Mouse (Mus musculus): ENCODE measurements around the gene Chchd6. TPM values are rescaled to one million over a fixed set of nuclear protein-coding genes. Genes with fewer than 3 reads are reported as not detected.

The Chchd6 gene
- polyA plus RNA-seq, 1 experiment from 2014 or later = 55.0 TPM

DNA sequence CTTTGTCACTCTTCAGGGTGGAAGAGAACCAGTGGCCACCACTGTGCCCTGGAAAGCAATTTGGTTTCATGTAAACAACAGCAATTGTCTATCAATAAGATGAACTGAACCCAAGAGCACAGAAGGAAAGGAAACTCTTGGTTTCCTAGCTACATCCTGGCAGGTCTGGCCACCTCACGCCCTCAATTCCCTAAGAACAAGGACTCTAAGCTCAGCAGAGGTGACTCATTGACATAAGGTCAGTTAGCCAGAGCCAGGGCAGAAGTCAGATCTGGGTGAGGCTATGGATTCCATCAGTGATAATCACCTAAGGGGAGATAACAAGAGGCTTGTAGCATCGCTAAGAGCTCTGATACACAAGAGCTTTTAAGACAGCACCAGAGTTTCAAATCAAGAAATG lies 137.9 kb downstream of the Chchd6 start:
- no peaks in the 10 kb centered on the region for H3K9me3 ChIP-seq
- no peaks in the 10 kb centered on the region for H3K27me3 ChIP-seq
- H3K36me3 ChIP-seq = no peaks in the 10 kb centered on the region
- no peak overlapping the region for H3K9ac ChIP-seq
- H3K4me1 ChIP-seq = peaks cover 45% of the 10 kb centered on the region
- H3K4me3 ChIP-seq = no peak overlapping the region
- no peak overlapping the region for H3K4me2 ChIP-seq (replicated peaks)
- WGBS = 69% methylated on average over 2 of the region's 2 CpGs
- ATAC-seq (ENCODE audit: low FRiP score, low read depth) = no peak
- H3K27ac ChIP-seq = no peak overlapping the region

DNA sequence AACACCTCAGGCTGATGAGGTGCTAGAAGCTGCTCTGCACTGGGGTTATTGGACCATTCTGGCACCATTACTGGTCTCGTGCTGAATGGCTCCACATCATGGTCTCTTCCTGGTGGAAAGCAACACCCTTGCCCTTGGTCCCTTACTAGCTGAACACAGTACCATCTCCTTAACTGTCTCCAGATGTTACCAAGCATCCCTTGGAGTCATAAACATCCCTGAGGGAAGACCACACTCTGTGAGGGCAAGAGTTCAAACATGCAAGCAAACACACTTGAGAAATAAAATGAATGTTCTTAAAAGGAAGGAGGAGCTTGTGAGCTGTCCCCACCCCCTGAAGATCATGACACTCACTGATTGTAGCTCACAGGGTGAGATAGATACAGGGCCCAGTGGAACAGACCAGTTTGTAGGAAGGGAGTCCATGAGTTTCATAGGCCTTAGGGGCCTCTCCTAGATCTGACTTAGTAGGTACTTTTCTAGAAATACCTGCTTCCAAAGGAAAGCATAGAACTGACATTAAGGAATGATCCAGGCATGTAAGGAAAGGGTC lies 139.0 kb downstream of the Chchd6 start:
- Histone ChIP-seq H3K4me3 (no peak overlapping the region), H3K9ac (no peak overlapping the region), H3K27me3 (no peaks in the 10 kb centered on the region), H3K4me1 (peaks cover 35% of the 10 kb centered on the region), H3K4me2 (replicated peaks) (no peak overlapping the region), H3K27ac (no peak overlapping the region), H3K36me3 (no peaks in the 10 kb centered on the region), H3K9me3 (no peaks in the 10 kb centered on the region)
- no peak for ATAC-seq (ENCODE audit: low FRiP score, low read depth)
- 29% methylated on average over 1 of the region's 1 CpGs for whole genome bisulfite sequencing

DNA sequence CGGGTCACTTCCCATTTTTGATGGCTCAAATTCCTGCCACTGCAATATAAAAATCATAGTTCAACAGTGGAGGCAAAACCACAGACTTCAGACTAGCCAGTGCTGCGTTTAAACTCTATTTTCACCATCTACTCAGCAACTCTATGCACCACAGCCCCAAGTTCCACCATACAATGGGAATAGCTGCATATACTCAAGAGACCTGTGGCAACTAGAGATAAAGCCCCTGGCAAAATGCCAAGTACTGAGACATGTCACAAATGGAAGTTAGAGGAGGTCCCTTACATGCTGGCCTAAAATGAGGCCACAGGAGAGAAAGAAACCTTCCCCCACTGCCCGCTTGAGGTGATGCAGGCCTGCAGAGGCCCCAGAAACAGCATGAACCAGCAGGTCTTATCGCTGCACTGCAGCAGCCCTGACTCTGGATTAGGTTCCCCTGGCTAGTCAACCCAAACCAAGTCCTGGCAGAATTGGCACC lies 139.9 kb downstream of the Chchd6 start:
- Histone ChIP-seq H3K4me2 (replicated peaks) (no peak overlapping the region), H3K4me1 (peaks cover 31% of the 10 kb centered on the region), H3K27me3 (no peaks in the 10 kb centered on the region), H3K36me3 (no peaks in the 10 kb centered on the region), H3K9me3 (no peaks in the 10 kb centered on the region), H3K27ac (no peak overlapping the region), H3K9ac (no peak overlapping the region), H3K4me3 (no peak overlapping the region)
- 70% methylated on average over 4 of the region's 4 CpGs for WGBS
- ATAC-seq (ENCODE audit: low FRiP score, low read depth) = no peak

DNA sequence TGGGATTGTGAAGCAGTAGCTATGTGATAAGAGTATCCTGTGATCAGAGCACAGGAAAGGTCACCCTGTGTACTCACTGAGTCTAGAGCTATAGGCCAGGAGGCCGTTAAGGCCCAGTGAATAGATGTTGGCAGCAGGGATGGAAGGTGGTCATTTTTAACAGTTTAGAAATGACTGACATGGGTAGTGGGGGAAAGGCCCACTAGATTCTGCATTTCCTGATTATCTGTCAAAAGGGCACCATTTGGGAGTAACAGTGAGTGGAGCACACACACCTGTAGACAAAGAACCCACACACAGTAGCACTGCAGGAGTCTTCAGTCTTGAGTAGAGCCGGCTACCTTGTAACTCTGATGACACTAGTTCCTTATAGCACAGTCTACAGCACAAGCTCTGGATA lies 141.0 kb downstream of the Chchd6 start:
- WGBS = 90% methylated on average over 2 of the region's 2 CpGs

DNA sequence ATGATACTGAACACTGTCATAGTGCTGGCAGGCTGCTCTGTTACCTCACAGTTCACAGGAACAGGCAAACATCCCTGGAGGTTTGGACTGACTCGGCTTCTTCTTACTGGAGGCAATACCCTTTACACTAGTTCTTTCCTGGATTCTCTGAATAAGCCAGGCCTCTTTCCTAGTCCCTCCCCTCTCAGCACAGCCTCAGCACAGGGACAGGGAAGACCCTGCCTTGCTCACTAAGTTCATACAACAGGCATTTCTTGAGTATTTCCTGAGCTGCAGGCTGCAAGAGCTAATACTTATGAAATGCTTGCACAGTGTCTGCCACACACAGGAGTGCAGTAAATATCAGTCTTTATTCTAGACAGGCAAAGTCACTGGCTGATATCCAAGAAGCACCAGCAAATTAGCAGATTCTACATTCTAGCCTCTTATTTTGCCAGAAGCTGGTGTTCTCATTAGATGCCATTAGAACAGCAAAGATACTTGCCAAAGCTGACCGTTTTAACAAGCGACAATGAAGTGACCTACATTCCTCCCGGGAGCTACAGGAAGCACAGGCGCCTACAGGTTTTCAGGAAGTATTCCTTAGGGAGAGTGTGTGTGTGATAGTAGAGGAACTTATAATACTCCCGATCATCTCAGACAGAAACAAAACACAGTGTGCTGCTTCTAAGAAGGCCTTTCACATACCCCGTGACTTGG lies 142.3 kb downstream of the Chchd6 start:
- H3K36me3 ChIP-seq = no peaks in the 10 kb centered on the region
- no peak overlapping the region for H3K9ac ChIP-seq
- no peaks in the 10 kb centered on the region for H3K27me3 ChIP-seq
- peak; percentile 60 for ATAC-seq (ENCODE audit: low FRiP score, low read depth)
- WGBS = 37% methylated on average over 7 of the region's 7 CpGs
- no peak overlapping the region for H3K4me2 ChIP-seq (replicated peaks)
- H3K9me3 ChIP-seq = no peaks in the 10 kb centered on the region
- no peak overlapping the region for H3K4me3 ChIP-seq
- H3K27ac ChIP-seq = 0 out of 2 replicates have a peak overlapping the region, but pooled peaks have one; percentile 48
- peaks cover 37% of the 10 kb centered on the region for H3K4me1 ChIP-seq

More for the DNA sequence above, 141.0 kb downstream of the Chchd6 start:
- Histone ChIP-seq H3K27ac (no peak overlapping the region), H3K4me1 (peaks cover 31% of the 10 kb centered on the region), H3K9ac (no peak overlapping the region), H3K4me2 (replicated peaks) (no peak overlapping the region), H3K4me3 (no peak overlapping the region), H3K27me3 (no peaks in the 10 kb centered on the region), H3K36me3 (no peaks in the 10 kb centered on the region), H3K9me3 (no peaks in the 10 kb centered on the region)
- ATAC-seq (ENCODE audit: low FRiP score, low read depth) = no peak

DNA sequence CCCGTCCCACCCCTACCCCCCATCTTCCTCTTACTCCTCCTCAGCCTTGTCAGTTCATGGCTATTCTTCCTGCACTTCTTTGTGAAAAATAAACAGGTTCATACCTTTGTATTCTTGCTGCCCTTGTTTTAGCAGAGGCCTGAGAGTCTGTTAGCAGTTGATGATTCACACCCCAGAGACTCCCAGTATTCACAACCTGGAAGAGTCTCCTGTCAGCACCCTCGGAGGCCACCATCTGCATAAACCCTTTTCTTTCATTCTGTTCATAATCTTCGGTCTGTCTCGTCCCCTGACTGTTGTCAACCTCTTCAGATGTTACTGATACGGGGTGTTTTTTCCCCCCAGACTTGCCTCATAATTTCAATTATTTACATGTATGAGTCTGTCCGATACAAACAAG lies 143.1 kb downstream of the Chchd6 start:
- H3K4me3 ChIP-seq = no peak overlapping the region
- 84% methylated on average over 6 of the region's 6 CpGs for WGBS
- no peak overlapping the region for H3K4me2 ChIP-seq (replicated peaks)
- ATAC-seq (ENCODE audit: low FRiP score, low read depth) = no peak
- no peaks in the 10 kb centered on the region for H3K9me3 ChIP-seq
- peaks cover 37% of the 10 kb centered on the region for H3K4me1 ChIP-seq
- H3K27me3 ChIP-seq = no peaks in the 10 kb centered on the region
- H3K9ac ChIP-seq = no peak overlapping the region
- peak overlapping the region; percentile 48; the same call in 1 of the 2 replicates for H3K27ac ChIP-seq
- H3K36me3 ChIP-seq = no peaks in the 10 kb centered on the region

DNA sequence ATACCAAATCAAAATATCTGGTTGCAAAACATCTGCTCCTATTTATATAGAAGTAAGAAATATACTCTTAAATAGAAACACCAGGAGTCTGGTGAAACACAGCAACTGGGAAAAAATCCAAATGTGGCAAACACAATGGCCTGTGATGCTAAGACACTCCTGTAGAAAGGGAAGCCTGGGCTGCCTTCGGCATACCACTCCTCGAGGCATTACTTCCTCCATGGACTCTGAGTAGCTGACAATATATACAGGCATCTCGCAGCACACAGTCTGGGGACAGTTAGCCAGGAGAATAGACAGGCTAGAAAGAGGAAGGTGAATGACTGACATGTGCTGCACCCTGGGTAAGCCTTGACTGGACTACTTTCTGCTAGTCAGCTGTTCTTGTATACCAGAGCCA lies 146.7 kb downstream of the Chchd6 start:
- no peak overlapping the region for H3K4me2 ChIP-seq (replicated peaks)
- no peaks in the 10 kb centered on the region for H3K27me3 ChIP-seq
- no peak; the same call in 1 of the 2 replicates for ATAC-seq (ENCODE audit: low FRiP score, low read depth)

DNA sequence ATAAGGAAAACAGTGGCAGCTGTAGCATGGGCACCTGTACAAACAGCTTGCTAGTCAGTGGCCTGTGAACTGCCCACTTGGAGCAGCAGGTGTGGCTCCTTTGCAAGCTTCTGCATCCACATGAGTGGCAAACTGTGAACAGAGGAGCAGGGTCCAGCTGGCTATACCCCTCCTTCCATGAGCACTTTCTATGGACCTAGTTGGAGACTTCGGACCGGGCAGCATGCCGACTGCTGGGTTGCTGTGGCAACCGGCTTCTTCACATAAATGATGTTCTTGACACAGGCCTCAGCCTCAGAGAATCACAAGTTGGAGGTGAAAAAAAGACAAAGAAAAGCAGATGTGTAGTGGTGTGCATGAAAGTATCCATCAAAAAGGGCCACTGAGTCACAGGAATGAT lies 154.8 kb downstream of the Chchd6 start:
- WGBS = 90% methylated on average over 4 of the region's 4 CpGs

More for the DNA sequence above, 146.7 kb downstream of the Chchd6 start:
- Histone ChIP-seq H3K4me1 (peaks cover 22% of the 10 kb centered on the region), H3K4me3 (no peak overlapping the region), H3K9ac (no peak overlapping the region), H3K9me3 (no peaks in the 10 kb centered on the region), H3K27ac (no peak overlapping the region), H3K36me3 (no peaks in the 10 kb centered on the region)
- WGBS = 74% methylated on average over 3 of the region's 3 CpGs

DNA sequence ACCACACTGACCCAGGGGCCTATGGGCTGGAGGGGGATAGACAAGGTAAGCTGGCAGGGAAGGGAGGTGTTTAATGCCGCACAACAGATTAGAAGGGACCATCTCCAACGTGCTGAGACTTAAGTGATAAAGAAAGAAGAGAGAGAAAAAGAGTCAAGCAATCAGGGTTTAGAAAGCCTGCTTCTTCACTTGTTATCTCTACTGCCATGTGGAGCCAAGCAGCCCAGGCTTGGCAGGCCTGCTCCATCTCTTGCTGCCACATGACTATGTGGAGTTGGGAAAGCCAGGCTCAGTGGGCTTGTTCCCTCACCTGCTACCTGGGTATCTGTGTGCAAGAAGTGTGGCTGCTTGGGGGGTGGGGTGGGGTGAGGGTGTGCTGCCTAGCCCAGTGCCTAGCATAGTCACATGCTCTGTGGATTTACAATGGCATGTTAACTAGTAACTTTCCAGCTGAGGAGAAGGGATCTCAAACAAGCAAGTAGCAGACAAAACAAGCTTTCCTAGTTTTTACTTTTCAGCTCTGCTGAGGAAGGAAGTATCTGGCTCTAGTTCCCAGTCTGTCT lies 163.5 kb downstream of the Chchd6 start:
- 86% methylated on average over 2 of the region's 2 CpGs for WGBS
- Histone ChIP-seq H3K4me2 (replicated peaks) (no peak overlapping the region), H3K9me3 (no peaks in the 10 kb centered on the region), H3K4me3 (no peak overlapping the region), H3K9ac (no peak overlapping the region), H3K27ac (no peak overlapping the region), H3K27me3 (no peaks in the 10 kb centered on the region), H3K4me1 (no peaks in the 10 kb centered on the region), H3K36me3 (no peaks in the 10 kb centered on the region)
- ATAC-seq (ENCODE audit: low FRiP score, low read depth) = no peak

More for the DNA sequence above, 154.8 kb downstream of the Chchd6 start:
- Histone ChIP-seq H3K27me3 (no peaks in the 10 kb centered on the region), H3K27ac (no peak overlapping the region), H3K36me3 (no peaks in the 10 kb centered on the region), H3K4me2 (replicated peaks) (no peak overlapping the region), H3K9me3 (no peaks in the 10 kb centered on the region), H3K4me3 (no peak overlapping the region), H3K4me1 (no peaks in the 10 kb centered on the region), H3K9ac (no peak overlapping the region)
- no peak for ATAC-seq (ENCODE audit: low FRiP score, low read depth)

DNA sequence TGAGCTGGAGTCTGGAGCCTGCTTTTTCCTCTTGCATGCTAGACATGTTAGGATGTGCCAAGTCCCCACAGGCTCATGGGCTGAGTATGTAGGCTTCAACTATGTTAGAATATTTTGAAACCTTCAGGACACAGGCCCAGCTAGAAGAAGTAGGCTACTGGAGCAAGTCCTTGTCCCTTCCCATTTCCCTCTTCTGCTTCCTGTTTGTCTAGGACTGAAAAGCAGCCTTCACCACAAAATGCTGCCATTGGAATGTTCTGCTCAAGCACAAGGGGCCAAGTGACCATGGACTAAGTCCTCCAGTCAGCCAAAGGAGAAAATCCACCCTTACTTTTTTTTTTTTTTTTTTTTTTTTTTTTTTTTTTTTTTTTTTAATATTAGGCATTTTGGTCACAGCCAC lies 164.7 kb downstream of the Chchd6 start:
- no peaks in the 10 kb centered on the region for H3K36me3 ChIP-seq
- H3K9me3 ChIP-seq = no peaks in the 10 kb centered on the region
- H3K9ac ChIP-seq = no peak overlapping the region
- H3K4me3 ChIP-seq = no peak overlapping the region
- no peak for ATAC-seq (ENCODE audit: low FRiP score, low read depth)
- H3K27me3 ChIP-seq = no peaks in the 10 kb centered on the region
- no peak overlapping the region for H3K4me2 ChIP-seq (replicated peaks)
- H3K4me1 ChIP-seq = peaks cover 5% of the 10 kb centered on the region; the same call in 1 of the 2 replicates
- H3K27ac ChIP-seq = no peak overlapping the region

DNA sequence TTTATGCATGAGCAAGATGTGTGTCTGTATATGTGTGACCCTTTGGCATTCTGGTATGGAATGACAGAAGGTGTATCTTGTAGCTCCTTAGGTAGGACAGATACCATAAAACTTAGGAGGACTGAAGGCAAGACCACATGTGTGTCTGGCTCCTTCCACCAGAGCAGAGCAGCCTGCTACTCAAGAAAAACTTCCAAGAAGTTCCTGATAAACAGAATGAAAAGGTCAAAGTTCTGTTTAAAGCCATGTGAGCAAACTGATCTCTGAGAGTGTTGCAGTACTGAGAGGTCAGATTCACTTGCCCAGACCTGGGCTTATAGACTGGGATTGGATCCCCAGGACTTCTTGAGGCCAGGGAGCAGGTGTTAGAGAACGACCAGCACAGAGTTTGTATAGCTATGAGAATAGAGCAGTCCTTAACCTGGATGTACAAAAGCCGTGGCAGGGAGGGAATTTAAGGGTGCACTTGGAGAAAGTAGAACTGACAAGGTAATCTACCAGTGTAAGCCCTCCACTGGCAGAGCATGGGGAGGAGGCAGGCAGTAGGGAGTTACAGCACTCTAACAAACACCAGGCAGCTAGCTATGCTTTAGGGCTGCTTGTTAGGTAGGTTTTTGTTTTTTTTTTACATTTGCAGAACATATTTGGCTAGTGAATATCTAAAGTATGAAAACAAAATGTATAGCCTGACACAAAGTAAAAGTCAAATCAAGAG lies 166.6 kb downstream of the Chchd6 start:
- Histone ChIP-seq H3K4me2 (replicated peaks) (no peak overlapping the region), H3K4me3 (no peak overlapping the region), H3K27me3 (no peaks in the 10 kb centered on the region), H3K36me3 (no peaks in the 10 kb centered on the region), H3K27ac (no peak overlapping the region), H3K9ac (no peak overlapping the region), H3K4me1 (peaks cover 5% of the 10 kb centered on the region; the same call in 1 of the 2 replicates), H3K9me3 (no peaks in the 10 kb centered on the region)
- 78% methylated on average over 2 of the region's 2 CpGs for WGBS
- ATAC-seq (ENCODE audit: low FRiP score, low read depth) = no peak

DNA sequence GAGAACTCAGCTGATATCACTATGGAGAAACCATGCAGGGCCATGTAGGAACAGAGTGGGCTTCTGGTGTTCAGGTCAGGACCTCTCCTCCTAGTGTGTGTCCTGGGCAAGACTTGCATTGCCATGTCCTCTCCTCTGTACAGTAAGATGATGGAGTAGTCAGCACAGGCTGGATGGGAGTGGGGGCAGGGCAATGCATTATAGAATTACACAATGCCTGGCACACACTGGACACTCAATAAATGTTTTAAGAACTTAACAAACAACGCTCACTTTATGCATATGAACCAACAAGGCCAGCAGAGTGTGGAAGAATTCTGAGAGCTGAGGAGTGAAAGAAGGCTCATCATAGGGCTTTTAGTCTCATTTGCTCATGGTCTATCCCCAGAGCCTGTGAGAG lies 171.0 kb downstream of the Chchd6 start:
- Histone ChIP-seq H3K9me3 (no peaks in the 10 kb centered on the region), H3K36me3 (no peaks in the 10 kb centered on the region), H3K4me2 (replicated peaks) (no peak overlapping the region), H3K4me1 (peaks cover 8% of the 10 kb centered on the region; the same call in 1 of the 2 replicates), H3K4me3 (no peak overlapping the region), H3K27ac (no peak overlapping the region), H3K27me3 (no peaks in the 10 kb centered on the region), H3K9ac (no peak overlapping the region)
- 76% methylated on average over 1 of the region's 1 CpGs for WGBS
- no peak for ATAC-seq (ENCODE audit: low FRiP score, low read depth)
